Mouse (Mus musculus) kidney, embryonic 14.5 days (tissue): ENCODE data around the gene Abi1. TPM values are rescaled to one million over a fixed set of nuclear protein-coding genes. Genes with fewer than 3 reads are reported as not detected.

Experiments used
- ATAC-seq: fragments of 200-750 bp; cut with Nextera tagmentation; 2 replicates; pipeline ENCODE4 v1.8.0; 2017; ENCODE audit warnings: moderate number of reproducible peaks, mild to moderate bottlenecking, moderate TSS enrichment, moderate library complexity; ENCODE audit not compliant: low FRiP score, low TSS enrichment
- H3K27ac ChIP-seq: fragments of 300-500 bp; sonication (generic); 2 replicates; pipeline ENCODE4 v1.5.1; 2014; ENCODE audit warnings: low read depth, mild to moderate bottlenecking, low read length, moderate library complexity, mixed read lengths
- H3K27me3 ChIP-seq: fragments of 300-500 bp; sonication (generic); 2 replicates; pipeline ENCODE4 v1.6.1; 2014; ENCODE audit warnings: mild to moderate bottlenecking, low read length; ENCODE audit not compliant: control insufficient read depth, insufficient read depth
- H3K36me3 ChIP-seq: fragments of 300-500 bp; sonication (generic); 2 replicates; pipeline ENCODE4 v1.6.1; 2014; ENCODE audit warnings: low read length, mixed read lengths; ENCODE audit not compliant: control insufficient read depth, insufficient read depth
- H3K4me1 ChIP-seq: fragments of 300-500 bp; sonication (generic); 2 replicates; pipeline ENCODE4 v1.6.1; 2014; ENCODE audit warnings: low read length, mixed read lengths; ENCODE audit not compliant: control insufficient read depth, insufficient read depth
- H3K4me2 ChIP-seq: fragments of 300-500 bp; sonication (generic); replicated peaks from 2 replicates; pipeline ENCODE4 v1.6.1; 2014; ENCODE audit warnings: low read depth, mild to moderate bottlenecking, low read length
- H3K4me3 ChIP-seq: fragments of 300-500 bp; sonication (generic); 2 replicates; pipeline ENCODE4 v1.5.1; 2014; ENCODE audit warnings: mild to moderate bottlenecking, low read length
- H3K9ac ChIP-seq: fragments of 300-500 bp; sonication (generic); 2 replicates; pipeline ENCODE4 v1.6.1; 2014; ENCODE audit warnings: low read depth, mild to moderate bottlenecking, low read length, moderate library complexity
- H3K9me3 ChIP-seq: fragments of 300-500 bp; sonication (generic); 2 replicates; pipeline ENCODE4 v1.6.1; 2016; ENCODE audit warnings: low read length; ENCODE audit not compliant: control insufficient read depth
- WGBS: fragments of 180-500 bp; shearing (Covaris S2); extraction: QIAGEN DNeasy Blood & Tissue Kit; methylation state at CpG from one replicate; pipeline ENCODE4 v1.1.7; 2014; 5-methylcytosine and 5-hydroxymethylcytosine counted together
- polyA plus RNA-seq: library from polyadenylated mRNA; unstranded; fragments of >200 nt; fragmentation: Nextera tagmentation; extraction: Ambion mirVana; gene quantifications from 2 replicates; pipeline ENCODE4 v1.2.1, GENCODE M21; 2014

Gene Abi1
- polyA plus RNA-seq, 1 experiment from 2014 or later = 49.1 TPM

- Histone ChIP-seq H3K36me3 (peaks cover 19% of the 10 kb centered on the region), H3K4me3 (no peak overlapping the region), H3K4me1 (no peaks in the 10 kb centered on the region), H3K27me3 (no peaks in the 10 kb centered on the region), H3K27ac (no peak overlapping the region), H3K4me2 (no peak overlapping the region), H3K9me3 (no peaks in the 10 kb centered on the region), H3K9ac (no peak overlapping the region)
- ATAC-seq = no peak
- WGBS = 94% methylated on average over 2 of the region's 2 CpGs
These were observed 121.4 kb downstream of the Abi1 start for GRCm38 (mm10) chr2:22918651-22919050.

GRCm38 (mm10) chr2:22914421-22914820, 125.6 kb downstream of the Abi1 start:
- Histone ChIP-seq H3K4me1 (no peaks in the 10 kb centered on the region), H3K36me3 (peaks cover 36% of the 10 kb centered on the region), H3K9ac (no peak overlapping the region), H3K9me3 (no peaks in the 10 kb centered on the region), H3K27me3 (no peaks in the 10 kb centered on the region), H3K4me3 (no peak overlapping the region), H3K27ac (no peak overlapping the region), H3K4me2 (no peak overlapping the region)
- 77% methylated on average over 3 of the region's 3 CpGs for WGBS
- ATAC-seq = no peak

GRCm38 (mm10) chr2:22903947-22904346, 136.1 kb downstream of the Abi1 start:
- H3K27me3 ChIP-seq = no peaks in the 10 kb centered on the region
- H3K9ac ChIP-seq = no peak overlapping the region
- no peak overlapping the region for H3K4me2 ChIP-seq
- H3K36me3 ChIP-seq = peaks cover 35% of the 10 kb centered on the region
- ATAC-seq = no peak
- H3K4me1 ChIP-seq = no peaks in the 10 kb centered on the region
- no peaks in the 10 kb centered on the region for H3K9me3 ChIP-seq
- no peak overlapping the region for H3K27ac ChIP-seq
- no peak overlapping the region for H3K4me3 ChIP-seq
- WGBS = 97% methylated on average over 3 of the region's 3 CpGs

DNA sequence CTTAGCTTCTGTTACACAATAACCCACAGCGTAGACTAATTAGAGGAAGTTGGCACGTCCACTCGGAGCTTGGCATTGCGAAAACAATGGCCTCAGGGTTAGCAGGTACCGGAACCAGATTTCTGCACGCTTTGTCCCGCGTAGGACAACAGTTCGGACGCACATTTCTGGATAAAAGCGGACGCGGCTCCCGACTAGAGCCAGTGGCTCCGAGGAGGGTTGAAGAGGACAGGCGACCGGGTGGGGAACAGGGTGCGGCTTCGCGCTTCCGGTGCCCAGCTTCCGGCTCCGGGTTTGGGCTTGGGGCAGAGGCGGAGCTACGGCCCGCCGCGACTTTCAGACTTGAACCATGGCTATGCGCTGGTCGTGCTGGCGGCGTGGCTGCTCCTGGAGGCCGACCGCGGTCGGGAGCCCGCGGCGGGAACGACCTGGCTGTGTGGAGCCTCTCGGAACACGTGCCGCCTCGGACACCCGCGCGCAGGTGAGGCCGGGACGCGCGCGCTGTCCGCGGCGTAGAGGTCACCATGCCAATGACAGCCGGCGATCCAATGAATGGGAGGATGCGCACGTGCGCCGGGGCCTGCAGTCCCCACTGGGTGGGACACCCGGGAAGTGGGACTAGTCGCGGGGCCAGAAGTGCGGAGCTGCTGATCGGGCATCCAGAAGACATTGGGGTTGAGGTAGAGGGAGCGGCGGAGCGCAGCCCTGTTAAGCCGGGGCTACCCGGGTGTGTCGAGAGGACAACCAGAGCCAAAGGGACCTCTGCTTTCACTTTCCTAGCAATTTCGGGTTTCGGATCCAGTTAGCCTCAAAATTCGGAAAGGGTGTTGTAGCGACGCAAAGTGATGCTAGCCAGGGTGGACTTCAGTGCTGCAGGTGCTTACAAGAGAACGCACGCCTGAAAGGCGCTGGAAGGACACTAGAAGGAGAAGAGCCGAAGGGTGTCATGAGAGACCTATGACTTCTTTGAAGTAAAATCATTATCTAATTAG, 144.5 kb downstream of the Abi1 start, which contains the start of gene Pdss1:
Gene Pdss1 (plus strand): TSS at position 241 of the 992 bp plus-strand sequence.
- ATAC-seq = peak; percentile 99
- no peaks in the 10 kb centered on the region for H3K4me1 ChIP-seq
- peak within 1 kb of the TSS; percentile 82 for H3K4me2 ChIP-seq
- H3K9ac ChIP-seq = peak within 1 kb of the TSS; percentile 74
- H3K4me3 ChIP-seq = peak within 1 kb of the TSS; percentile 93
- no peaks in the 10 kb centered on the region for H3K27me3 ChIP-seq
- H3K27ac ChIP-seq = peak within 1 kb of the TSS; percentile 59; the same call in 1 of the 2 replicates
- no peaks in the 10 kb centered on the region for H3K9me3 ChIP-seq
- no peaks in the 10 kb centered on the region for H3K36me3 ChIP-seq
- under 1% methylated on average over 81 of the region's 81 CpGs for WGBS

- no peaks in the 10 kb centered on the region for H3K27me3 ChIP-seq
- no peaks in the 10 kb centered on the region for H3K9me3 ChIP-seq
- no peaks in the 10 kb centered on the region for H3K4me1 ChIP-seq
- H3K9ac ChIP-seq = peak overlapping the region; percentile 74; the same call in 1 of the 2 replicates
- H3K4me2 ChIP-seq = peak overlapping the region; percentile 82
- no peaks in the 10 kb centered on the region for H3K36me3 ChIP-seq
- peak overlapping the region; percentile 93 for H3K4me3 ChIP-seq
- H3K27ac ChIP-seq = peak overlapping the region; percentile 59; the same call in 1 of the 2 replicates
- WGBS = 22% methylated on average over 9 of the region's 9 CpGs
- no peak for ATAC-seq
These were observed 145.1 kb downstream of the Abi1 start for GRCm38 (mm10) chr2:22894932-22895281.

Other genes starting within 250 kb of the Abi1 start
- 24.5 and 25.5 TPM in 2 replicates for gene Pdss1, start 144.7 kb downstream of the Abi1 start, polyA plus RNA-seq
- gene Acbd5, start 27.9 kb upstream of the Abi1 start, polyA plus RNA-seq = 19.7 and 26.0 TPM in 2 replicates
- gene Mastl, start 115.8 kb upstream of the Abi1 start, polyA plus RNA-seq = 9.1 and 15.7 TPM in 2 replicates
- gene Yme1l1, start 116.1 kb upstream of the Abi1 start, polyA plus RNA-seq = 78.9 and 90.4 TPM in 2 replicates
- gene 4931423N10Rik, start 167.2 kb upstream of the Abi1 start, polyA plus RNA-seq = not detected in 2 replicates